Mouse (Mus musculus) spleen, adult 10 weeks (tissue): Measurements from ENCODE around the gene Arhgap15. TPM values are rescaled to one million over a fixed set of nuclear protein-coding genes. Genes with fewer than 3 reads are reported as not detected.

Experiments used
- polyA plus RNA-seq: library from polyadenylated mRNA; stranded (reverse); fragments of 350-450 nt; fragmentation: Illumina TruSeq; extraction: RNeasy Lipid Tissue Mini Kit (QIAGEN cat#74804); gene quantifications from one replicate; pipeline ENCODE4 v1.2.3, GENCODE M21; 2015; ENCODE audit warnings: low replicate concordance; ENCODE audit not compliant: insufficient read depth

The Arhgap15 gene
- polyA plus RNA-seq: 107 TPM

GRCm38 (mm10) chr2:43748287-43748983 lies at the start of gene Arhgap15:
TSS of gene Arhgap15 (plus strand) at chr2:43748824.

Other genes starting within 250 kb of the Arhgap15 start
- gene Kynu, start 193.5 kb upstream of the Arhgap15 start, polyA plus RNA-seq: 44.6 TPM